Mouse (Mus musculus): ENCODE results near the gene Sart1. TPM values are rescaled to one million over a fixed set of nuclear protein-coding genes. Genes with fewer than 3 reads are reported as not detected.
A peak's percentile ranks its signal among the peaks of the same experiment; 100 is the strongest.

Sart1 gene
- total and polyA plus RNA-seq, 2 experiments from 2014 or later = 4.4 to 26.9 TPM

GRCm38 (mm10) chr19:5383326-5383725 is 5.2 kb downstream of the Sart1 start:
- Histone ChIP-seq H3K4me3 (ENCODE audit: low read depth, low read length) (no peak overlapping the region), H3K27me3 (ENCODE audit: control insufficient read depth, insufficient read depth, low read length) (no peaks in the 10 kb centered on the region), H3K4me2 (ENCODE audit: low read depth, low read length) (no peak overlapping the region), H3K36me3 (replicated peaks; ENCODE audit: control insufficient read depth, insufficient read depth, low read length) (peaks cover 74% of the 10 kb centered on the region), H3K4me1 (ENCODE audit: control insufficient read depth, insufficient read depth) (peaks cover 10% of the 10 kb centered on the region), H3K27ac (ENCODE audit: low read depth) (no peak overlapping the region), H3K9me3 (replicated peaks; ENCODE audit: control insufficient read depth, low read length) (no peaks in the 10 kb centered on the region), H3K9ac (replicated peaks; ENCODE audit: low read depth, low read length) (no peak overlapping the region)
- WGBS = 90% methylated on average over 12 of the region's 12 CpGs
- ATAC-seq (ENCODE audit: insufficient read depth, low read depth) (no peak), DNase-seq (ENCODE audit: low spot score) (no peak)
- TF ChIP-seq EP300 (IDR thresholded peaks at IDR 0.05; ENCODE audit: low read depth) (no peak), CTCF (IDR thresholded peaks at IDR 0.05; ENCODE audit: low read depth) (no peak)

- ATAC-seq (ENCODE audit: insufficient read depth, low read depth) (no peak), DNase-seq (ENCODE audit: low spot score) (no peak)
- TF ChIP-seq CTCF (IDR thresholded peaks at IDR 0.05; ENCODE audit: low read depth) (no peak), EP300 (IDR thresholded peaks at IDR 0.05; ENCODE audit: low read depth) (no peak)
- WGBS = 83% methylated on average over 1 of the region's 1 CpGs
- Histone ChIP-seq H3K4me3 (ENCODE audit: low read depth, low read length) (no peak overlapping the region), H3K4me2 (ENCODE audit: low read depth, low read length) (no peak overlapping the region), H3K4me1 (ENCODE audit: control insufficient read depth, insufficient read depth) (no peaks in the 10 kb centered on the region), H3K27ac (ENCODE audit: low read depth) (no peak overlapping the region), H3K9ac (replicated peaks; ENCODE audit: low read depth, low read length) (no peak overlapping the region), H3K36me3 (replicated peaks; ENCODE audit: control insufficient read depth, insufficient read depth, low read length) (peaks cover 59% of the 10 kb centered on the region), H3K9me3 (replicated peaks; ENCODE audit: control insufficient read depth, low read length) (no peaks in the 10 kb centered on the region), H3K27me3 (ENCODE audit: control insufficient read depth, insufficient read depth, low read length) (no peaks in the 10 kb centered on the region)
Measured at GRCm38 (mm10) chr19:5377446-5377845, 11.1 kb downstream of the Sart1 start.

GRCm38 (mm10) chr19:5374748-5375147 is 13.8 kb downstream of the Sart1 start:
- Histone ChIP-seq H3K4me1 (ENCODE audit: control insufficient read depth, insufficient read depth) (no peaks in the 10 kb centered on the region), H3K9ac (replicated peaks; ENCODE audit: low read depth, low read length) (no peak overlapping the region), H3K4me2 (ENCODE audit: low read depth, low read length) (no peak overlapping the region), H3K27me3 (ENCODE audit: control insufficient read depth, insufficient read depth, low read length) (no peaks in the 10 kb centered on the region), H3K36me3 (replicated peaks; ENCODE audit: control insufficient read depth, insufficient read depth, low read length) (peaks cover 55% of the 10 kb centered on the region), H3K4me3 (ENCODE audit: low read depth, low read length) (no peak overlapping the region), H3K9me3 (replicated peaks; ENCODE audit: control insufficient read depth, low read length) (no peaks in the 10 kb centered on the region), H3K27ac (ENCODE audit: low read depth) (no peak overlapping the region)
- DNase-seq (ENCODE audit: low spot score) (no peak), ATAC-seq (ENCODE audit: insufficient read depth, low read depth) (no peak)
- no peak for TF ChIP-seq CTCF (IDR thresholded peaks at IDR 0.05; ENCODE audit: low read depth)
- TF ChIP-seq EP300 (IDR thresholded peaks at IDR 0.05; ENCODE audit: low read depth) = no peak
- 66% methylated on average over 4 of the region's 4 CpGs for WGBS

GRCm38 (mm10) chr19:5374177-5374576 is 14.3 kb downstream of the Sart1 start:
- Histone ChIP-seq H3K9ac (replicated peaks; ENCODE audit: low read depth, low read length) (no peak overlapping the region), H3K4me2 (ENCODE audit: low read depth, low read length) (no peak overlapping the region), H3K27ac (ENCODE audit: low read depth) (no peak overlapping the region), H3K4me3 (ENCODE audit: low read depth, low read length) (no peak overlapping the region), H3K36me3 (replicated peaks; ENCODE audit: control insufficient read depth, insufficient read depth, low read length) (peaks cover 55% of the 10 kb centered on the region), H3K4me1 (ENCODE audit: control insufficient read depth, insufficient read depth) (no peaks in the 10 kb centered on the region), H3K27me3 (ENCODE audit: control insufficient read depth, insufficient read depth, low read length) (no peaks in the 10 kb centered on the region), H3K9me3 (replicated peaks; ENCODE audit: control insufficient read depth, low read length) (no peaks in the 10 kb centered on the region)
- no peak for TF ChIP-seq CTCF (IDR thresholded peaks at IDR 0.05; ENCODE audit: low read depth)
- TF ChIP-seq EP300 (IDR thresholded peaks at IDR 0.05; ENCODE audit: low read depth) = no peak
- WGBS = 62% methylated on average over 4 of the region's 4 CpGs
- DNase-seq (ENCODE audit: low spot score) (no peak), ATAC-seq (ENCODE audit: insufficient read depth, low read depth) (no peak)

- peaks cover 5% of the 10 kb centered on the region for H3K4me1 ChIP-seq (ENCODE audit: control insufficient read depth, insufficient read depth)
- TF ChIP-seq EP300 (IDR thresholded peaks at IDR 0.05; ENCODE audit: low read depth) (no peak), CTCF (IDR thresholded peaks at IDR 0.05; ENCODE audit: low read depth) (no peak)
- H3K27me3 ChIP-seq (ENCODE audit: control insufficient read depth, insufficient read depth, low read length) = no peaks in the 10 kb centered on the region
- no peak for ATAC-seq (ENCODE audit: insufficient read depth, low read depth)
- no peaks in the 10 kb centered on the region for H3K9me3 ChIP-seq (replicated peaks; ENCODE audit: control insufficient read depth, low read length)
- no peak overlapping the region for H3K4me3 ChIP-seq (ENCODE audit: low read depth, low read length)
- 92% methylated on average over 7 of the region's 7 CpGs for WGBS
- H3K27ac ChIP-seq (ENCODE audit: low read depth) = no peak overlapping the region
- DNase-seq (ENCODE audit: low spot score) = no peak
- peaks cover 49% of the 10 kb centered on the region for H3K36me3 ChIP-seq (replicated peaks; ENCODE audit: control insufficient read depth, insufficient read depth, low read length)
- no peak overlapping the region for H3K4me2 ChIP-seq (ENCODE audit: low read depth, low read length)
- no peak overlapping the region for H3K9ac ChIP-seq (replicated peaks; ENCODE audit: low read depth, low read length)
Measured at GRCm38 (mm10) chr19:5372724-5373123, 15.8 kb downstream of the Sart1 start.

GRCm38 (mm10) chr19:5370932-5371331 is 17.6 kb downstream of the Sart1 start:
- no peak for ATAC-seq (ENCODE audit: insufficient read depth, low read depth)
- no peak for TF ChIP-seq EP300 (IDR thresholded peaks at IDR 0.05; ENCODE audit: low read depth)
- peak; percentile 36 for TF ChIP-seq CTCF (IDR thresholded peaks at IDR 0.05; ENCODE audit: low read depth)
- Histone ChIP-seq H3K27ac (ENCODE audit: low read depth) (no peak overlapping the region), H3K9me3 (replicated peaks; ENCODE audit: control insufficient read depth, low read length) (no peaks in the 10 kb centered on the region), H3K36me3 (replicated peaks; ENCODE audit: control insufficient read depth, insufficient read depth, low read length) (peaks cover 41% of the 10 kb centered on the region), H3K4me2 (ENCODE audit: low read depth, low read length) (no peak overlapping the region), H3K4me3 (ENCODE audit: low read depth, low read length) (no peak overlapping the region), H3K4me1 (ENCODE audit: control insufficient read depth, insufficient read depth) (peaks cover 9% of the 10 kb centered on the region), H3K9ac (replicated peaks; ENCODE audit: low read depth, low read length) (no peak overlapping the region), H3K27me3 (ENCODE audit: control insufficient read depth, insufficient read depth, low read length) (no peaks in the 10 kb centered on the region)
- DNase-seq (ENCODE audit: low spot score) = no peak
- 70% methylated on average over 3 of the region's 3 CpGs for WGBS
